Mouse (Mus musculus) fat pad, adult 2 months (tissue): ENCODE results near the gene Ankrd33.
A peak's percentile ranks its signal among the peaks of the same experiment; 100 is the strongest.
"Not testable (repeated sequence)": the region's sequence is repeated elsewhere in the genome, so short reads cannot be mapped to it uniquely, and the experiment has no call there.

Source experiments
- DNase-seq: peaks from one replicate; pipeline ENCODE4 v3.0.0-alpha.2; 2011; ENCODE audit warnings: low read depth, low spot score; ENCODE audit errors: extremely low read depth

Ankrd33 gene

DNA sequence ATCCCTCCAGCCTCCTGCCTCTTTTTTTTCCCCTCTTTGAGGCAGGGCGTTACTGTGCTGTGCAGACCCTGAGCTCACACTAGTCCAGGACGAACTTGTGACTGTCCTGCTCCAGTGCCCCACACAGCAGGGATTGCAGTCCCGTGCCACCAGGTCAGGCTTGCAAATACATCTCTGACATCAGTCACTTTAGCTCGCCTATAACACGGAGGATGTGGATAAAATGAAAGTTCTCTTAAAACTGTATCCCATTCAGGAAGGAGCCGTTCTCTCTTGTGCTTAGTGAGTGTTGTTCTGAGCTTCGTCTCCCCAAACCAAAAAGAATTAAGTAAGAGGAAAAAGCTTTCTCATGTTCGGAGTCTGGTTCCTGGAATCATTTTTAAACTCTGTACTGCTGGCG lies 29.1 kb upstream of the Ankrd33 start:
- DNase-seq, result no peak

DNA sequence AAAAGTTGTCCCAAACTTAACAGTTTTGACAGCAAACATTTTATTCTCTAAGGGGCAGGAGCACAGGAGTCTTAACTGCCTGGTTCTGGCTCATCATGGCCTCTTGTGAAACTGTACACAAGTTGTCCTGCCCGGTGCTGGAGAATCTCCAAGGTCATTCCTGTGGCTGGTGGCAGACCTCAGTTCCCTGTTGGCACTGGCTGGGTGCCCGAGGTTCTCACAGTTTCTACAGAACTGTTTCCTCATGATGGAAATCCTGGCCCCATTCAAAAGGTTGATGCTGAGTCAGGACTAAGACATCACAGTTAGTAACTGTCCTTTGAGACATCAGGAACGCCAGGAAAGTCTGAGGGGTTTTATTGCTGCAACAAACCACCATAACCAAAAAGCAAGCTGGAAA lies 28.6 kb upstream of the Ankrd33 start:
- DNase-seq, result peak; percentile 95

DNA sequence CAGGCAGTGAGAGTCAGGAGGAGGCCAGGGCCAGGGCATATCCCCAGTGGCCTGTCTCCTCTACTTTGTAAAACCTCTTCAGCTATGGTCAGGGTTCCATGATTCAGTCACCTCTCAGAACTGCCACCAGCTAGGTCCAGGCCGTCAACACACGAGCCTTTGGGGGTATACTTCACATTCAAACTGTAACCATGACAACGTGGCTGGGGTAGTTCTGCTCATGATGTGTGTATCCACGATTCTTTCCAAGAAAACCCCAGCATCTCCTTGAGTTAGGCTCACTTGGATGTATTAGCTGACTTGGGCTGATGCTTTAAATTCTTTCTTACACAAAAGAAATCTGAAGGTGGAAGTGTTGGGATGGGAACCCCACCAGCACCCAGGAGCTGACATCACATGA lies 27.3 kb upstream of the Ankrd33 start:
- DNase-seq, result no peak

DNA sequence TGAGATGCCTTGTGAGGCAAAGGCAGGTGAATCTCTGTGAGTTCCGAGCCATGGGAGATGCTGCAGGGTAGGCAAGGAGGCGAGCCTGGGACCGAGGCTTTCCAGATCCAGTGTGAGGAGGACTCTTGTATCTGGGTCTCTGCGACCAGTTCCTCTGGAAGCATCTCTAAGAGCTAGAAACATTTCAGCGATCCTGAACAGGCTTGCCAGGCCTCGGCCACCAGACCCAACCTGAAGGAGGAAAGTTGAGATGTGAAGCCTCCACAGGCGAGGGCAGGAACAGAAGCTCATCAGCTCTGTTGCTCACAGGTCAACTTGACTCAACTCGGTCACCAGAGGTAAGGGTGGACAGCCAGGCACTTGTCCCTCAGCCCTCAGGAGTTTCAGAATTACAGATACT lies 24.0 kb upstream of the Ankrd33 start:
- no peak for DNase-seq

DNA sequence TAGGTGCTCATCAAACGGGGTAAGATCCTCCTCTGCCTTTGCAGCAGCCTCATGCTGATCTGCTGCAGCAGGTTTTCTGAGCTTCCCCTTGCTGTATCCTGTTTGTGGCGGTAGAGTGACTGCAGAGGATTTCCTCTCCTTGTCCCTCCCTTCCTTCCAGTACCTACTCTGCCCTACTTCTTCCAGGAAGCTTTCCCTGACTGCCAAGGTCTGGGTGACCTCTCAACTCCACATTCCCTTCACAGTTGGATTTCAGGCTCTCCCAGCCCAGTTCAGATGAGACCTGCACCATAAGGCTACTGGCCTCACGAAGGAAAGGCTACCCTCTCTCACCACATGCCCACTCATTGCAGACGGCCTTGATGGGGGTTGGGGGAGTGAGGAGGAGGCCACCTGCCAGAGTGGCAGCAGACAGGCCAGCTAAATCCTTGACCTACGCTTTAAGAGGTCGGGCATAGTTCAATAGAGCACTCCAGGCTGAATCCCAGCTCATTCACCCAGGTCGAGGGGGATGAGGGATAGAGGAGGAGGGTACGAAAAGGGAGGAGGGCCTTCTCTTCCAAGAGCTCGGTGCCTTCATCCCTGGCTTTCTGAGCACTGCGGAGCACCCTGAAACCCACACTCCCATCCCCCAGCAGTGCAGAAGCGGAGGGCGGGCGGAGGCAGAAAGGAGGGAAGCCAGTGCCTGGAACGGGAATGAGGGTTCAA lies 23.3 kb upstream of the Ankrd33 start:
- DNase-seq, result no peak

DNA sequence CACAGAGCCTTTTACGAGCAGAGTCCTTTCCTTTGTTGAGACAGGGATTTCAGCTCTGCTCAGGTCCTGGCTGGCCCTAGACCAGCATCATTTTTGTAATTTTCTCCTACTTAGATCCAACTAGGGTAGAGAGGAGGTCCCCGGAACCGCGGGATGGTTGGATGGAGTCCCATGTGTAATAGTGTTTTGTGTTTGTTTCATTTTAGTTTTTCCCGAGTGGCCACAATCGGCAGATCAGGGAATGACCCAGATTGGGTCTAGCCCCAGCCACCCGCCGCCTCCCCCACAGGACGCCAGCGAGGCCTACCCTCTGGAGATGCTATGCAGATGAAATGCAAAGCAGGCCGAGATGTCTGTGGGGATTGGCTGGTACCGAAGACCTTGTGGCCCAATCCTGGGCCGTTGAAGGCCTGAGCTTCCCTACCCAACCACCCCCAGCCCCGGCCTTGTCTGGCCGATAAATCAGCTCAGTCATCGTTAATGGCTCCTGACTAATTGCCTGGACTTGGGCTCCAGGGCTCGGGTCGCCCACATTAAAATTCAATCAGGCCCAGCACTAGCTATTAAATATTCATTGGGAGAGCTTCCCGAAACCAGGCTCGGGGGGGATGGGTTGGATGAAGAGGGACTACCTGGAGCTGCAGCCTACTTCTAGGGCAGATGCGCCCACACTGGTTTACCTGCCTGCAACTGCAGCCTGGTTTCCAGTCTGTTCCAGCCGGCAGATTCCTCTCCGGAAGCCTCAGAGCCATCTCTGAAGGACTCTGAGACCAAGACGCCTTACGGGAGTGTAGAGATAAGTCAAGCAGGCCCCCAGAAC lies 22.5 kb upstream of the Ankrd33 start:
- no peak for DNase-seq

DNA sequence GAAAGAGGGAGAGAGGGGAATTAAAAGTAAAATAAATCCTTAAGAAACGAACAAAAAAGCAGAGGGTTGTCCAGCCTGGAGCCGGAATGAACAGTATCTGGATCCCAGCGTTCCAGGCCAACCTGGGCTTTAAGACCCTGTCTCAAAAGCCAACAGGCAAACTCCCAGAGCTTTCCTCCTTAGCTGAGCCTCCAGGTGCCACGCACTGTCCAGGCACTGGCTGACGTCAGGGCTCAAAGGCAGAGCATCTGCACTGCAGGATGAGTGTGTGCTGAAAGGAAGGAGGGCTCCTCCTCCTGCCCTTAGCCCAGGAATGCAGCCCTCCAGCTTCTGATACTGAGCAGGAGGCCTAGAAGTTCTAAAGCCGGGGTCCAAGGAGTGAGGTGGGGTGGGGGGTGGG lies 21.6 kb upstream of the Ankrd33 start:
- DNase-seq, result no peak

DNA sequence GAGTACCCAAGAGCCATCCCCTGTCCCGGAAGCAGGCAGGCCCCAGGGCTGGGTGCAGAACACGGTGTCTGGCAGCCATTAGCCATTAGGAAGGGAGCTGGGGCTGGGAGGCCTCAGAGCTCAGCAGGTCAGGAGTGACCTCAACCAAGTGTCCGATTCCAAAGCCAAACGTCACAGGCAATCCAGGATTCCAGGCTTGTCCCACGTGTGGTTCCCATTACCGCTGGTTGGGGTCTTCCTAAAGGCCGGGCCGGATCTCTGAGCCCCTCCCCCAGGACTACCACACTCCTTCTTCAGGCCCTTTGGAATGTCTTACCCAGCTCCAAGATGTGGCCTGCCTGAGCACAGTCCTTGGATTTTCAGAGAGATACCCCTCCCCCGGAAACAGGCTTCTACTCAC lies 20.6 kb upstream of the Ankrd33 start:
- DNase-seq, result no peak

DNA sequence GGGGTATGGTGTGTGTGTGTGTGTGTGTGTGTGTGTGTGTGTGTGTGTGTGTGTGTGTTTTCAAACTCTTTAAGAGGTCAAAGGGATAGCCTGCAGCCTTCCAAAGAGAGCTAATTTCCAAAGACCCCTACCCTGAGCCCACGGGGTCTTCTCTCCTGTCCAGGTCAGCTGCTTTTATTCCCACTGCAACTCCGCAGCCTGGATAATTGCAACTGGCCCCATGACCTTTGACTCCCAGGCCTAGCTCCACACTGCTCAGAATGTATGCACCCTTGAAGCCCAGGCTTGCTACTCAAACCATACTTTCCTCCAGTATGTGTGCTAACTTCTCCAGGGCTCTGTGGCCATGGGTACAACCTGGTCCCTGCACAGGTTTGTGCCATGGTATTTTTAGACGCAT lies 20.2 kb upstream of the Ankrd33 start:
- no peak for DNase-seq

DNA sequence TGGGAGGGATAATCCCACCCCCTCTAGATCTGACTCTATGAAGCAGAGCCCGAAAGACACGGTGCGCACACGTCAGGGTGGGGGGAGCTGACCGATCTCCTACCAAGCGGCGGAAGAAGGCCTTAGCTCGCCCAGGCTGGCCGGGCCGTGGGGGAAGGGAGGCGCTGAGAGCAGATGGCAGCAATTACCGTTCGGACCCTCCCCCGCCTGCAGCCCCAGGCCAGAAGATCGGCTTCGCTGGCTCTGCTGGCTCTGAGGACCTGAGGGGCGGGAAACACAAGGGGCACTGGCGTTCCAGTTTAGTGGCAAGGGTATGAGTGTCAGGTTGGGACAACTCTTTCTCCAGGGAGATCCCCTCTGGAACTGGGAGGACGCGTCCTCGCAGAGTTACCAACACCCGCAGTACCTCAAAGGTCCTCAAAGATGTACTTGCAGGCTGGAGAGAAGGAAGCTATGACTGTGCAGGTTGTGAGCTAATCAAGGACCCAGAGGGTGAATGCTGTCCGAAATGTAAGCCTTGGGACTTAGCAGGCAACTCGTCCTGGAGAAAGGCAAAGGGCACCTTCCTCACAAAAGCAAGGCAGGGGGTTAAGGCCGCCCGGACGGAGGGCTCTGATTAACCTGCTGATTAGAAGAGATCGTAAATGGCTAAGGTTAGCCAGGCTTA lies 17.4 kb upstream of the Ankrd33 start:
- no peak for DNase-seq

DNA sequence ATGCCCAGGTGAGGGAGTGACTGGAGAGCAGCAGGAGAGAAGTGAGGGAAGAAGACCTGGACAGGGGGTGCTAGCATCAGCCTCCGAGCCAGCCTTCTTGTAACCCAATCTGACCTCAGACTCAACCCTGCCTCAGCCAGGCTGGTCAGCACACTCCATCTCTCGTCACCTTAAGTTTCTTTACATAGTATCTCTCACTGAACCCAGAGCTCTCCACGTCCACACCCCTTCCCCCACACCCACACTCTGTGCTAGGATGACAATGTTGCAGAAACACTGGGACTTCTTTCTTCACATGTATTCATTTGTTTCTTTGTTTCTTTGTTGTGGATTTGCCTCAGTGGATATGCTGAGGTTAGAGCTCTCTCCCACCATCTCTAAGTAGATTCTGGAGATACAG lies 14.6 kb upstream of the Ankrd33 start:
- no peak for DNase-seq

DNA sequence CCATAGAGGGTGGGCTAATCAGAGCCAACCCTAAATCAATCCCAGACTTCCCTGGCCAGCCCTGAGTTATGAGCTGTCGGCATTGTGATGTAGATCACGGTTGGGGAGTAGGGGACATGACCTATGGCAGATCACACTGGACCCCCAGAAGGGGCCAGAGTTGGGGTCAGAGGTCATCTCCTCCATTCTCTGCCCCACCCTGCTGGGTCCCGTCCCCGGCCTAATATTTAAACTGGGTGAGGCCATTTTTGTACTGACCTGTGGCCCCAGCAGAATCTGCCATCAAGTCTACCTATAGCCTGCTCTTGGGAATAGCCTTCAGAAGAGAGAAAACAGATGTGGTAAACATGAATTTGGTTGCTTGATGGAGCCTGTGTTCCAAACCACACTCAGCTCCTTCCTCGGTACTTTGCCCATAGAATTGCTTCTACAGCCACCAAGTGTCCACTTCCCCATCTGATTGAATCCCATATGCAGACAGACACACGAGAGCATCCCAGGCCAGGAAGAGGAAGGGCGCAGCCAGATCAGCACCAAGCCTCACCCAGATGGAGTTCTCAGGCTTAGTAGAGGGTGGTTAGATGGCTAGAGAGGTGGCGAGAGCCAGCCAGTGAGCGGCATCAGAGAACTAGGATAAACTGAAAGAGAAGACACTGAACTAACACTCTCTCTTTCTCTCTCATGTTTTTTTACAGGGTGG lies 11.8 kb upstream of the Ankrd33 start:
- no peak for DNase-seq

DNA sequence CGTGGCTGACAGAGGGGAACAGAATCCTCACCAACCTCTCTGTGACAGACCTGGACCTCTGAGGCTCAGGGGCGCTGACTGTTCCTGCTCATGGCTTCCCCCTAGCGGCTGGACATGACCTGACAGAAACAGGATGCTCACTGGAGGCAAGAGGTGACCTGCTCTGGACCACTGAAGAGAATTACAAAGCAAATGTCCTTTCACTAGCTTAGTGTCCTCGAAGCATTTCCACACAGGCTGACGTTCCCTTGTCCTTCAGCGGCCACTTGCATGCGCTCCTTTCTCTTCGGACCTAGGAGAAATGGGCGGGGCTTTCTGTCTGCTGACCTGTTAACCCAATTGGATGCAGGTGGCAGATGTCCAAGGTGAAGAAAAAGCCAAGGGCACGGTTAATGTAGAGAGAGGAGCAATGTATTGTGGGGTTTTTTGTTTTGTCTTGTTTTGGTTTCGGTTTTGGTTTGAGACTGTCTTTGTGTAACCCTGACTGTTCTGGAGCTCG lies 10.0 kb upstream of the Ankrd33 start:
- DNase-seq, result no peak

DNA sequence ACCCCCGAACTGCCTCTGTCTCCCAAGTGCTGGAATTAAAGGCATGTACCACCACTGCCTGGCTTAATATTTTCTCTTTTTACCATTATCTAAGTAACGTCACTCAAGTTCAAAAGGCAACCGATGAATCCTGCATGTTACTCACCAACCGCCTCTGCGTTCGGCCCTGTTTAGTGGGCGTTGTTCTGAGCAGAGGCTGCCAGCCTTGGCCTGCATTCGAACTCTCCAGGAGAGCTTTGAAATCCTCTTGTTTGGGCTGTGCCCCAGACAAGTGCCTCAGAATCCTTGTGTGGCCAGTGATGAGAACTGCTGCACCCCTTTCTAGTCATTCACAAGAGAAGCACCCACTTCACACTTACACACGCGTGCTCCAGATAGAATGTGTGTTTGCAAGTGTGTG lies 9.5 kb upstream of the Ankrd33 start:
- no peak for DNase-seq

DNA sequence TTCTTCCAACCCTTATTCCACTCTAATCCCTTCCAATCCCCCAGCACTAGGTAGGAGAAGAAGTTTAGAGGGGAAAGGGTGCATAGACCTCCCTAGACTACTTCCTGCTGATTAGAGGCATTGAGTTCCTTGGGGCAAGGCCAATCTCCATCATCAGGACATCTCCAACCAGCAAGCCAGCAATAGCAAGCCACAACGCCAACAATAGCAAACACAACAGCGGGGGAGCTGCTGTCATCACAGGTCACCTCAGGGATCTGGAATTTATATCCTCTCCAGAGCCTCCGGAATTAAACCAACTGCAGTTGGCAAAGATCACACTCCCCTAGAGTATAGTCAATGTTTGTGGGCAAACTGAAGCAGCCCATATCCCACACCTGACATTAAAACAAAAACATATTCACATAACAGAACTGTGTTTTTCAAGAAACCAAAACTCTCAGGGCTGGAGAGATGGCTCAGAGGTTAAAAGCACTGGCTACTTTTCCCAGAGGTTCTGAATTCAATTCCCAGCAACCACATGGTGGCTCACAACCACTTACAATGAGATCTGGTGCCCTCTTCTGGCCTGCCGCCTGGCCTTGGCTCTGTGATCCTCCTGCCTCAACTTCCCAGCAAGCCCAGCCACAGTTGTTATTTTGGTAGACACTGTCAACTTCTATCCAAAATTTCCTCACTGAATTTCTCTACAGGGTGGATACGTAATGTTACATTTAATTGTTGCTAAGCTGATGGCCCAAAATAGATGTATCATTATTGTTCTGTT lies 7.5 kb upstream of the Ankrd33 start:
- DNase-seq, result no peak

DNA sequence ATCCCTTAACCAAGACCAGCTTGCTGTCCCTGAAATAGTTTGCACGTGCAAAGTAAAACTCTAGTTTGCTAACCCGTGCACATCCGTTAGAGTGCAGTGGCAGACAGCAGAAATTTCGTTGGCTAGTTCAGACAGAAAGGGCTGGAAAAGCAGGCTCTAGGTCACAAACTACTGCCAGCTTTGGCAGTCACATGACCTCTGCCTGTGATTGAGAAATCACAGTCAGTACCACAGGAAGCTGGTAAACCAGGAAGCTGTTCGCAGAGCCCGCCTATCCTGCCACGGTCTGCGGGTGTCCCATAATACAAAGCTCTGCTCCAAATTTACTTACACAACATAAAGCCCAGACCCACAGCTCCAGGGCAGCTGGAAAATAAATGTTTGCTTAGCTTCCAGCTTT lies 2.4 kb upstream of the Ankrd33 start:
- peak; percentile 85 for DNase-seq

DNA sequence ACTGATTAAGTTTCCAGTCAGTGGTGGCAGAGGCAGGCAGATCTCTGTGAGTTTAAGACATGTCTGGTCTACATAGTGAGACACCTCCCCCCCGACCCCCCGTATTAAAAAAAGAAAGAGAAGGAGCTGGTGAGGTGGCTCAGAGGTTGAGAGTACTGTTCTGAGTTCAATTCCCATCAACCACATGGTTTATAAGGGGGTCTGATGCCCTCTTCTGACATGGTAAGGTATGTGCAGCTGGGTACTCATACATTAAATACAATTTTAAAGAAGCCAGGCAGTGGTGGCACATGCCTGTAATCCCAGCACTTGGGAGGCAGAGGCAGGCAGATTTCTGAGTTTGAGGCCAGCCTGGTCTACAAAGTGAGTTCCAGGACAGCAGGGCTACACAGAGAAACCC lies 1.8 kb upstream of the Ankrd33 start:
- not testable (repeated sequence) for DNase-seq

DNA sequence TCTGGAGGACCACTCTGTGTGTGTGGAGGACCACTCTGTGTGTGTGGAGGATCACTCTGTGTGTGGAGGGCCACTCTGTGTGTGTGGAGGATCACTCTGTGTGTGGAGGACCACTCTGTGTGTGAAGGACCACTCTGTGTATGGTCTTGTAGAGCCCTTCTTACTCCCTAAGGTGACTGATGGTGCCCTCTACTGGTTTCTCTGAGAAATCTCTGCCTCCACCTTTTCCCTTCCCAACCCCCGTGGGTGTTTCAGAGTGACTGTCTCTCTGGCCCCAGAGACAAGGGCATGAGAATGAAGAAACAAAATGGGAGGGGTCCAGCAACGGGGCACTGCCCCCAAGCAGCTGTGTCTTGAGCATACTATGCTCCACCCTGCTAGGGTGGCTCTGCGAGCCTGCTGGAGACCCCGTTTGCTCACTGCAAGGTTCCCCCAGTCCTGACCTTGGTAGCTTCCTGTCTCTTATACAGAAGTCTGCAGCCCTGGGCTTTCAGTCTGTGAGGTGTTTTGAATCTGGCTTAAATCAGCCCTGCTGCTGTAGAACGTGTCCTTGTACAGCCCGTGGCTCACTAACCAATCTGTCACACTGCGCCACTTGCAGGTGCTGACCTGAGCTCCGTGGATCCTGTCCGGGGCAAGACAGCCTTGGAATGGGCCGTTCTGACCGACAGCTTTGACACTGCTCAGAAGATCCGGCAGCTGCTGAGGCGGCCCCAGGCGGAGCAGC lies 3.0 kb downstream of the Ankrd33 start:
- no peak for DNase-seq

DNA sequence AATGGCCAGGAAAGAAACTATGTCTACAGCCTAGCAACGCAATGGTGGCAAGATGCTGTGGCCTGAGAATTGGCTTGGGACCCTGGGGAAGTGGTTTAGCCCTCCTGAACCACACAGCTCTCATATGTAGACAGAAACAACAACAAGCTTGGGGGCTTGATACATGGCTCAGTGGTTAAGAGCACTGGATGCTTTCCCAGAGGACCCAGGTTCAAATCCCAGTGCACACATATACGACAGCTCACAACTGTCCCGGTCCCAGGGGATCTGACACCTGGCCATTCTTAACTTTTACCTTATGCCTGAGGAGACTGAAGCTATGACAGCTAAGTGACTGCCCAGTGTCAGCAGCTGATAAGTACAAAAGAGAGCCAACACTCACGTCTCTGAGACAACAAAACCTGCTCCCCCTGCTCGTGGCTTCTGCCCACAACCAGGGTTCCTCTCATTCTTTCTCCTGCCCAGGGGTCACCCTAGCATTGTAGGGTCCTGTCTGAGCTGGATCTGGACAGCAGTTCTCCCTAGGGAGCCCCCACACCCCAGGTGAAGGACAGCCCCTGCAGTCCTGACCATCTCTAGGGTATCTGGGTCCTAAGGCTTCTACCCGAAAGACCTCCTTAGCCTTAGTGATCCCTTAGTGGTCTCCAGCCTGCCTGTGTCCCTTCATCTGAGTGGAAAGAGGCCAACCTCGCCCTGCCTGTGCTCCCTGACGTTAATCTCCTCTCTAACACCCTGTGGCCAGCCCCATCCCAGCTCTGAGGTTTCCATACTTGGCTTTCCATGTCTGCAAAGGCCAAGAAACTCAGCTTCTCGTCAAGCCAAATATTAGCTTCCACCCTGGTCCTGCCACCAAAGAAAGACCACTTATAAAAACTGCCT lies 6.1 kb downstream of the Ankrd33 start:
- no peak for DNase-seq
